Mouse (Mus musculus) fibroblast of lung, adult 2 months (primary cell): ENCODE results near the gene Ddx25.

ENCODE experiments used
- DNase-seq: peaks from one replicate; pipeline ENCODE4 v3.0.0-alpha.2; 2011; ENCODE audit warnings: low read depth

The Ddx25 gene

GRCm38 (mm10) chr9:35541488-35541887, 16.8 kb downstream of the Ddx25 start:
- DNase-seq = no peak

GRCm38 (mm10) chr9:35541024-35541423, 17.3 kb downstream of the Ddx25 start:
- no peak for DNase-seq

GRCm38 (mm10) chr9:35539001-35539750, 19.2 kb downstream of the Ddx25 start:
- DNase-seq = no peak

GRCm38 (mm10) chr9:35535876-35536275, 22.5 kb downstream of the Ddx25 start:
- DNase-seq = no peak

GRCm38 (mm10) chr9:35535110-35535509, 23.2 kb downstream of the Ddx25 start:
- no peak for DNase-seq

- DNase-seq = no peak
These were observed 25.1 kb downstream of the Ddx25 start for GRCm38 (mm10) chr9:35533266-35533665.

GRCm38 (mm10) chr9:35529796-35530195, 28.5 kb downstream of the Ddx25 start:
- DNase-seq = no peak

- DNase-seq = no peak
These were observed 29.2 kb downstream of the Ddx25 start for GRCm38 (mm10) chr9:35529141-35529540.

GRCm38 (mm10) chr9:35523941-35524411, 34.4 kb downstream of the Ddx25 start:
- peak; percentile 71 for DNase-seq

- peak; percentile 88 for DNase-seq
These were observed 34.8 kb downstream of the Ddx25 start for GRCm38 (mm10) chr9:35523541-35523940.

- DNase-seq = no peak
These were observed 35.4 kb downstream of the Ddx25 start for GRCm38 (mm10) chr9:35522821-35523515.

GRCm38 (mm10) chr9:35522241-35522640, 36.1 kb downstream of the Ddx25 start:
- DNase-seq = no peak

GRCm38 (mm10) chr9:35520631-35521348, 37.5 kb downstream of the Ddx25 start:
- no peak for DNase-seq

GRCm38 (mm10) chr9:35518169-35518568, 40.2 kb downstream of the Ddx25 start, which contains the start of gene Gm1113:
Gene Gm1113 (minus strand): TSS chr9:35518269.
- no peak for DNase-seq

GRCm38 (mm10) chr9:35516711-35517110, 41.6 kb downstream of the Ddx25 start:
- no peak for DNase-seq

GRCm38 (mm10) chr9:35516182-35516581, 42.1 kb downstream of the Ddx25 start:
- DNase-seq = no peak

- DNase-seq = no peak
These were observed 44.4 kb downstream of the Ddx25 start for GRCm38 (mm10) chr9:35513900-35514299.

GRCm38 (mm10) chr9:35508234-35508633, 50.1 kb downstream of the Ddx25 start:
- DNase-seq = peak; percentile 91

- DNase-seq = no peak
These were observed 55.8 kb downstream of the Ddx25 start for GRCm38 (mm10) chr9:35502361-35503000.

GRCm38 (mm10) chr9:35499946-35500345, 58.4 kb downstream of the Ddx25 start:
- DNase-seq = no peak

- no peak for DNase-seq
These were observed 62.9 kb downstream of the Ddx25 start for GRCm38 (mm10) chr9:35495471-35495870.

- DNase-seq = no peak
These were observed 63.4 kb downstream of the Ddx25 start for GRCm38 (mm10) chr9:35494937-35495336.
